Mouse (Mus musculus): ENCODE data around the gene Gm20388.

DNA sequence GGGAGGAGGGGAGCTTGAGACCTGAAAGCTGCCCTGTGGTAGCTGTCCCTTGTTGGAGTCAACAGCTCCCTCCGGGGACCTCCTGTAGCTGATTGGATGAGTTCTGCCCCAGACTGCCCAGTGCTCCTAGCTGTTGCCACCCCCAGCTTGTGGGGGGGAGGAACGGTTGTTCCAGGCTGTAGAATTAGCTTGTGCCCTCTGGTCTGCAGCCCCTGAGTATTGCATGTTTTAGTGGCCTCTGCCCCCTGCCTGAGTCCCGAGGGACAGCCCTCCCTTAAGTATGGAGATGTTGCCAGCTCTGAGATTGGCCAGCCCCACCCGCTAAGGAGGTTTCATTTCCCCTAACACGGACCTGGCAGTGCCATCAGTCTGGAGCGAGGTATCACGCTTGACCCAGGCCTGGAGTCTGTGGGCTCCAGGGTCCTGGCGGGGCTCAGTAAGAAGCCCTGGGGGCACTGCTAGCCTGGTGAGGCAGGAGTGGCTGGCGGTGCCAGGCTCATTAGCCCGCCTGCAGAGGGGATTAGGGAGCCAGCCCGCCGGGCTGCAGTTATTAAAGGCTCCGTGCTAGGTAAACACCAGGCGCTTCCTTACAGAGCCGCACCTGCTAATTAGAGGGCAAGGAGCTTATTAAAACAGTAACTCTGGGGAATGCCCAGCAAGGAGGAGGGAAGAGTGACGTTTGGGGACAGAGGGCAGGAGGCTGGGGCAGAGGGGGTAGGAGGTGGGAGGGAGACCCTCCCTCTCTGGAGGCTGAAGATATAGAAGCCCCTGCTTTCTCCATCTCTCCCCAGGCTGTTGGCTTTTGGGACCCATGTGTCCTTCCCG lies 424.8 kb downstream of the Gm20388 start:
- TF ChIP-seq CTCF (IDR thresholded peaks at IDR 0.05; ENCODE audit: borderline replicate concordance, insufficient read depth, low read depth, low read length): no peak
- TF ChIP-seq POLR2A (IDR thresholded peaks at IDR 0.05; ENCODE audit: borderline replicate concordance, insufficient read depth, low read length): no peak
